Mouse (Mus musculus): Measurements from ENCODE around the gene Abcb1a.

- TF ChIP-seq GATA2 (IDR thresholded peaks at IDR 0.05; ENCODE audit: borderline replicate concordance, low read depth, low read length) (no peak), CTCF (IDR thresholded peaks at IDR 0.05; ENCODE audit: low read depth, low read length) (no peak), POLR2AphosphoS5 (IDR thresholded peaks at IDR 0.05; ENCODE audit: insufficient replicate concordance, low read depth, low read length) (no peak), TAL1 (conservative IDR thresholded peaks at IDR 0.05; ENCODE audit: low read depth, low read length) (no peak)
Measured at GRCm38 (mm10) chr5:8675952-8676262, 16.0 kb downstream of the Abcb1a start.
